Mouse (Mus musculus) liver, postnatal 0 days (tissue): ENCODE results near the gene Psmd7.

ENCODE experiments used
- CTCF ChIP-seq: sonication (generic); IDR thresholded peaks from 2 replicates; pipeline ENCODE4 v1.5.1; 2016; ENCODE audit warnings: antibody characterized with exemption, low read depth
- EP300 ChIP-seq: IDR thresholded peaks from 2 replicates; pipeline ENCODE4 v1.6.1; 2016; ENCODE audit warnings: antibody characterized with exemption, low read depth, mild to moderate bottlenecking

DNA sequence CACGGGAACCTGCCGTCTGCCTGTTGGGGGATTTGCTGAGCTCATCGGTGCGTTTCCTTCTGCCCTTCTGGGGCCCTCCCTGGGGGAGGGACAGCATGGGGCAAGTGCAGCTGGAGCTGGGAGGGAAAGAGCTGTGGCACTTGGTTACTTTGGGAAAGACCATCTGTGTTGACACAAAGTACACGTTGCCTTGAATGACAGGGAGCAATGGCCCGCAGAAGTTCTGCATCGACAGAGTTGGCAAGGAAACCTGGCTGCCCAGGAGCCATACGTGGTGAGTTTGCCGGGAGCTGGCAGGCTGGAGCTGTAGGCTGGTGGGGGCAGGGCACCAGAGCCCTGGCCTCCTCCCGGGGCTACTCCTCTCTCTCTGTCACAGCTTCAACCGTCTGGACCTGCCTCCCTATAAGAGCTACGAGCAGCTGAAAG lies 31.7 kb downstream of the Psmd7 start:
- TF ChIP-seq EP300 (no peak), CTCF (no peak)
